Mouse (Mus musculus) ES-CJ7 (cell line): Measurements from ENCODE around the gene Clstn2.

Experiments used
- DNase-seq: peaks from one replicate; pipeline ENCODE4 v3.0.0; 2011; ENCODE audit warnings: low read depth, low spot score

Gene Clstn2

GRCm38 (mm10) chr9:98032573-98033272, at the start of gene Clstn2:
Gene Clstn2, minus strand, starts transcription at chr9:98033181.
- peak; percentile 65 for DNase-seq

DNA sequence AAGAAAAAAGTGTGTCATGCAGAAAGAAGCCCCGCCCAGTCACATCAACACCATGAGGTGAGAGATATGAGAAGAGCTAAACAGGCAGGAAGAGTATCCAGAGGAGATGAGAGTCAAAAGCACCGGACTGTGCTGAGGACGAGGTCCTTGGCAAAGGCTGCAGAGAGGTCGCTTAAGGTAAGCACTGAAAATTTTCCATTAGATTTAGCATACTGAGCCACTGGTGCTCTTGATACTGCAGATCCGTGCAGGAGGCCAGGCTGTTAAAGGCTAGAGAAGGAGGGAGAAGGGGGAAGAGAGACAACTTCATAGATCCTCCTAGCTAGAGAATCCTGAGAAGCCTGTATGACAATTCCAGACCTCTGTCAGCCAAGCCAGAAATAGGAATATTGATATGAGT, 34.8 kb upstream of the Clstn2 start:
- no peak for DNase-seq

- DNase-seq: no peak
Measured at GRCm38 (mm10) chr9:98061646-98062045, 28.7 kb upstream of the Clstn2 start.

- no peak for DNase-seq
Measured at GRCm38 (mm10) chr9:98057291-98057690, 24.3 kb upstream of the Clstn2 start.

- no peak for DNase-seq
Measured at GRCm38 (mm10) chr9:98051343-98051742, 18.4 kb upstream of the Clstn2 start.

GRCm38 (mm10) chr9:98033273-98033855, 383 bp upstream of the Clstn2 start:
- peak; percentile 21 for DNase-seq

DNA sequence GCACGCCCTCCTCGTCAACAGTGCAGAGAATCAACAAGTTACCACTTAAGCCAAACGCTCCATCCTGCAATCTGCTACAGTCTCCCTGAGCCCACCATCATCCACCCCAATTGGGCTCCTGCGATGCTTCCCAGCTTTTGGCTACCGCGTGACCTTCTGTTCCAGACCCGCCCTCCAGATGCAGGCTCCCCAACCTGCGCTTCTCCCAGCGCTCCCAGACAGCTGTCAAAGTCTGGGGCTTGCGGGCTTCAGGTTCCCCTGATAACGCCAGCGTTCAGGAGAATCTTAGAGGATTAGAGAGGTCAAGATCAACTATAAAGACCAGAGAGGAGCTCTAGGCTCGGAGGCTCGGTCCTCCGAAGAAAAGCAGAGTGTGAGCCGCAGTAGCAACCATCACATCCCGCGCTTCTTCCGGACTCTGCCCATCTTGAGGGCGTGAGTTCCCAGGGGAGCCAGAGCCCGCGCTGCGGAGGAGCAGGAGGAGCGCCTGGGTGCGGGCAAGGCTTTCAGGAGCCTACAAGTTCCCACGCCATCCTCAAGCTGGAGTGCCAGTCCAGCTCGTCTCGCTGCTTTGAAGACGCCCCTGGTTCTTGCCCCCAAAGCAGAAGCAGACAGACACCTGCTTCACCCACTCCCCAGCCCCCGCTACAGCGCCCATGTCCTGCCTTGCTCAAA, 946 bp downstream of the Clstn2 start:
- DNase-seq: peak; percentile 23

DNA sequence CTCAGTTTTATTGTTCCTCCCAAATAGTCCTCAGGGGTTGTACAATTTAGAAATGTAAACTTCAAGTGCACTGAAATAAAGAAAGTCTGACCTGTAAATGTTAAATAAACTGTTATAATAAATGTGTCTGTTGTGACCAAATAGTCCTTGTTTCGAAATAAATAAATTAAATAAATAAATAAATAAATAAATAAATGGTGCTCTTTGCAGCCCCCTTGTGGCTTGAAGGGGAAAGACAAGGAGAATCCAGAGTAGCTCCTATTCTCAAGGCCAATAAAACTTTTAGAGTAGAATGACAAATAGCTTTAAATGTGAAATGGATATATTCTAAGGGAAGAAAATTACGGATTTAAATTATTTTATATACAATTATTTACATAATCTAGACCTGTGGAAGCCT, 2.3 kb downstream of the Clstn2 start:
- DNase-seq: no peak

DNA sequence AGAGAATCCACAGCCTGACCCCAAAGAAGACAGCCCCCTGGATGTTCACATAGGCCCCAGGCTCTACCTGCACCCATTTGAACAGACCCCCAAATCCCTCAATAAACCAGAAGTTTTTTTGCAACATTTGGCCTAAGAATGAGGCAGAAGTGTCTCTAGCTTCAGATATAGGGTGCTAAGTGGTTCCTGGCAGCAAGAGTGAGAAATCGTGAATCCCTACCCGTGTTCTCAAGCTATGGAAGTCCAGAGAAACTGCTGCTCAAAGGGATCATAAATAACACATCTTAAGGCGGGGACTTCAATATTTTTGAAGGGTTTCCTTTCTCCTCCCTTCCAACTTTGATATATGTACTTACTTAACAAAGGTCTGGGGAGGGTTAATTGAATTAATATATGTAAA, 7.4 kb downstream of the Clstn2 start:
- no peak for DNase-seq

DNA sequence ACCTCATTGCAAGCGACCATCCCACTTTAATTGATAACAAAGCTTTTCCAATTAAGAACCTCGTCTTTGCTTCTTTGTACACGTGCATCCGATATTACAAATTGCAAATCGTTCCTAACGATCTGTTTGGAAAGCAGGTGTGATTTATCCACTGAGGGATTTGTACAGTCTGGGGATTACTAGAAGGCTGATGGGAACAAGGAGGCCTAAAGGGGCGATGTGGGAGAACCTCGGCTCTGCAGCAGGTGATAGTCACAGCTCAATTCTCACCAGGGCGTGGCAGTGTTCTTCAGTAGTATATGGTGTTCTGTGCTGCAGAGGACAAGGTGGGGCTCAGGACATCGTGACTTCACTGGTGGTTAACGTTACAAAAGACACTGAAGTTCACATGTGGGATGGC, 9.9 kb downstream of the Clstn2 start:
- no peak for DNase-seq

DNA sequence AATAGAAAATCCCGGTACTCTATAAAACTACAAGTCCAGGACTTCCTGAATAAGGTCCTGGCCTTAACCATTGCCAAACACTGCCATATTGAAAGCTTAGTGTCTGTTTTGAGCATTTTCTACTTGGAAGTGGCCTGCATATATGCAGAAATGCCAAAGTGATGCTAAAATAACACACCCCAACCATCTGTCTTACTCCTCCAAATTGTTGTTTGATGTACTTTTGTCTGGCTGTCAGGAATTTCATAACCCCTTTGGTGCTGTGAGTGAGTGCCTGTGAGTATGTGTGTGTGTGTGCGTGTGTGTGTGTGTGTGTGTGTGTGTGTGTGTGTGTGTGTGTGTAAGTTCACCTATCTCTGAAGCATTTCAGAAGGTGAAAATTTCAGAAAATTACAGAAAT, 13.1 kb downstream of the Clstn2 start:
- DNase-seq: no peak

GRCm38 (mm10) chr9:98018687-98019086, 14.3 kb downstream of the Clstn2 start:
- DNase-seq: no peak

GRCm38 (mm10) chr9:98016576-98016975, 16.4 kb downstream of the Clstn2 start:
- peak; percentile 7 for DNase-seq

DNA sequence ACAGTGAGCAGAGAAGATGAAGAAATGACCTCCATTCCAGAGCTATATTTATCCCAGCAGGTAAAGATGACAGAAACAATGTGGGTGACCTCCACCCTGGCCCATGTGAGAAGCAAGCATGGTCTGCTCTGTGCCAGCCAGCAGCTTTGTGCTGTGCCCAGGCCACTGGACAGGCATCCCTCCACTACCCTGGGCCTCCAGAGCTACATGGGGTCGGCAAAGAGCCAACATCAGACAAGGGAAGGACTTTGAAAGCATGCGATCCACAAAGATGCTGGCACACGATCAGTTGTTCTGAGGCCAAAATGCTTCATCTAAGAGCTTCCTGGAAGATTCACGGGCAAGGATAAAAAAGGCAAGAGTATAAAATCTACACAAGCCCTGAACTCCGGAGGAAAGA, 36.6 kb downstream of the Clstn2 start:
- DNase-seq: no peak

GRCm38 (mm10) chr9:97995723-97996122, 37.3 kb downstream of the Clstn2 start:
- DNase-seq: no peak

DNA sequence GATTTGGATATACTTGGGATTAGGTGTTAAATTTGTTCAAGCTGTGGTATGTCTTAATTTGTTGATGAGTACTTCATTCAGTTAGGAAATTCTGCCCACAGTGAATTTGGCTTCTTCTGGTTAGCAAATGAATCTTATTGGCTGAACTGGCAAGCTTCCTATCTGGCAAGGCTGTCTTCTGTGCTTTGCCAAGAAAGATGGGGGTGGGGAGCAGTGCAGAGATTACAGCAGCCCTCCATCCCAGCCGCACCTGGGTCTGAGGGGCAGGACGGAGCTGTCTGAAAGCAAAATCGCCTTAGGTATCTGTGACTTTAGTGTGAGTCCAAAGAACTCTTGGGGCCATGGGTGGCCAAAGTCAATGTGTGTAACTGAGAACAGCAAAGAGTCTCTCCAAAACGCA, 40.9 kb downstream of the Clstn2 start:
- no peak for DNase-seq

DNA sequence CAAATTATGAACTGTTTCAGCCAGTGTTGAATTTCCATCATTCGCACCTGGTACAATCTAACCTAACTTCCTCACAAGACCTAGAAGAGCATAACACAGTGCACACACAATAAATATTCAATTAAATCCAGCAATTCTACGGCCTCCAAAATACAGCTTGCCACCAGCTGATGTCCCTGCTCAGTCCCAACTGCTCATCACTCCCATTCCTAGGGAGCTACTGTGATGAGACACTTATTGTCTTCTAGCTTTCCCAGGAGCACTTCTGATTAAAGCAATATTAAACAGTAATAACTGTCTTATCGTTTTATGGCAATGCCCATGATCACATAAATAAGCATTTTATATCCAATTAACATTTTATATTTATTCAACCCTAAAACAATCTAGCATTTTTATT, 55.6 kb downstream of the Clstn2 start:
- no peak for DNase-seq

GRCm38 (mm10) chr9:97974801-97975347, 58.1 kb downstream of the Clstn2 start:
- DNase-seq: no peak

- no peak for DNase-seq
Measured at GRCm38 (mm10) chr9:97966691-97967090, 66.3 kb downstream of the Clstn2 start.

DNA sequence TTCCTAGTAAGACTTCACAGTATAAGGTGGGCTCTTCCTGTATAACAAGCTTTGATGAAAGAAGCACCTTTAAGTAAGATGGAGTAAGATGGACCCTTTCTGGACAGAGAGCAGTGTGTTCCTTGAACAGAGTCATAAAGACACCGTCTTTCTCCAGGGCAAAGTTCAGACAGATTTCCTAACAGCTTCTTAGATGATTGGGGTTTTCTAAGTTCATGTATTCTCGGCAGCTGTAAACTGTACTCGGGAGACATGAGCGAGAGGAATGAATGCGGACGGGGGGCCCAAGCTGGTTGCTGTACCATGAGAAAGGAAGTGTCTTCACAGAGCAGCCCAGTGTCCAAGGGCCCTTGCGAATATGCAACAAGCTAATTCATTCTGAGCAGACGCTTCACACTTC, 75.5 kb downstream of the Clstn2 start:
- DNase-seq: no peak

GRCm38 (mm10) chr9:97956407-97957106, 76.4 kb downstream of the Clstn2 start:
- no peak for DNase-seq

DNA sequence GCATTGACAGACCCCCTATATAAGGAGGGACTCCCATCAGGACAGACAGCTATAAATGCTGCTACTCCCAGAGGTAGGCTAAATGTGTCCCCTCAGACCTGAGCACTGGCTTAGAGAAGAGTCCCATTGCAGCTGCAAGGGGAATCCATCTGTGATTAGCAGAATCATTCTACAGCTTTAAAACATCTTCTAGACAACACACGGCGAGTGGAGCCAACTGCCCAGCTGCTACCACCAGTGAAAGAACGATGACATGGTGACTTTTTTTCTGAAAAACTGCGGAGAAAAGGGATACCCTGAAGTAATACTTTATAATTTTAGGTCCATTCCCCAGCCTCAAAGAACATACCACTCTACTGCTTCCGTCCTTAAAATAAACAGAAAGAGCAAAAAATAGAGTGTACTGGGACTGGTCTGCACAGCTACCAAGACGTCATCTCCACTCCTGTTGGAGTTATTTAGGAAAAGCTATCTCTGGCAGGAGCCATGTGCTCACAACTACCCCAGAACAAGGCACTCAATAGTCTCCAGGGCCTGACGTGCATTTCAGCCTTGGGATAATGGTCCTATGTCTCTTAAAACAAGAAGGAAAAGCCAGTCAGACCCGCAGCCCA, 79.1 kb downstream of the Clstn2 start:
- DNase-seq: no peak
